Mouse (Mus musculus) heart, embryonic 13.5 days (tissue): Measurements from ENCODE around the gene Thsd4. TPM values are rescaled to one million over a fixed set of nuclear protein-coding genes. Genes with fewer than 3 reads are reported as not detected.

Source experiments
- ATAC-seq: fragments of 200-750 bp; cut with Nextera tagmentation; 2 replicates; pipeline ENCODE4 v1.8.0; 2017; ENCODE audit warnings: moderate TSS enrichment; ENCODE audit not compliant: insufficient number of reproducible peaks, low FRiP score, low TSS enrichment; ENCODE audit errors: extremely low read depth
- H3K27ac ChIP-seq: fragments of 300-500 bp; sonication (generic); replicated peaks from 2 replicates; pipeline ENCODE4 v1.5.1; 2015; ENCODE audit warnings: moderate library complexity, mild to moderate bottlenecking, inconsistent platforms
- H3K27me3 ChIP-seq: fragments of 300-500 bp; sonication (generic); replicated peaks from 2 replicates; pipeline ENCODE4 v1.6.1; 2015; ENCODE audit warnings: mild to moderate bottlenecking, inconsistent platforms
- H3K36me3 ChIP-seq: fragments of 300-500 bp; sonication (generic); 2 replicates; pipeline ENCODE4 v1.6.1; 2015; ENCODE audit warnings: mild to moderate bottlenecking, inconsistent platforms
- H3K4me1 ChIP-seq: fragments of 300-500 bp; sonication (generic); 2 replicates; pipeline ENCODE4 v1.6.1; 2015; ENCODE audit warnings: inconsistent platforms
- H3K4me2 ChIP-seq: fragments of 300-500 bp; sonication (generic); 2 replicates; pipeline ENCODE4 v1.6.1; 2015; ENCODE audit warnings: inconsistent platforms, mild to moderate bottlenecking, moderate library complexity
- H3K4me3 ChIP-seq: fragments of 300-500 bp; sonication (generic); 2 replicates; pipeline ENCODE4 v1.5.1; 2015; ENCODE audit warnings: moderate library complexity, mild to moderate bottlenecking, inconsistent platforms
- H3K9ac ChIP-seq: fragments of 300-500 bp; sonication (generic); 2 replicates; pipeline ENCODE4 v1.6.1; 2015; ENCODE audit warnings: inconsistent platforms, mild to moderate bottlenecking, moderate library complexity
- H3K9me3 ChIP-seq: fragments of 300-500 bp; sonication (generic); 2 replicates; pipeline ENCODE4 v1.6.1; 2016; ENCODE audit warnings: inconsistent platforms
- WGBS: fragments of 180-500 bp; shearing (Covaris S2); methylation state at CpG from one replicate; pipeline ENCODE4 v1.1.7; 2015; ENCODE audit warnings: mixed read lengths; 5-methylcytosine and 5-hydroxymethylcytosine counted together
- polyA plus RNA-seq: library from polyadenylated mRNA; unstranded; fragments of >200 nt; fragmentation: Nextera tagmentation; extraction: Ambion mirVana; gene quantifications from 2 replicates; pipeline ENCODE4 v1.2.1, GENCODE M21; 2015

The Thsd4 gene
- polyA plus RNA-seq, 1 experiment from 2014 or later = 10.0 TPM

DNA sequence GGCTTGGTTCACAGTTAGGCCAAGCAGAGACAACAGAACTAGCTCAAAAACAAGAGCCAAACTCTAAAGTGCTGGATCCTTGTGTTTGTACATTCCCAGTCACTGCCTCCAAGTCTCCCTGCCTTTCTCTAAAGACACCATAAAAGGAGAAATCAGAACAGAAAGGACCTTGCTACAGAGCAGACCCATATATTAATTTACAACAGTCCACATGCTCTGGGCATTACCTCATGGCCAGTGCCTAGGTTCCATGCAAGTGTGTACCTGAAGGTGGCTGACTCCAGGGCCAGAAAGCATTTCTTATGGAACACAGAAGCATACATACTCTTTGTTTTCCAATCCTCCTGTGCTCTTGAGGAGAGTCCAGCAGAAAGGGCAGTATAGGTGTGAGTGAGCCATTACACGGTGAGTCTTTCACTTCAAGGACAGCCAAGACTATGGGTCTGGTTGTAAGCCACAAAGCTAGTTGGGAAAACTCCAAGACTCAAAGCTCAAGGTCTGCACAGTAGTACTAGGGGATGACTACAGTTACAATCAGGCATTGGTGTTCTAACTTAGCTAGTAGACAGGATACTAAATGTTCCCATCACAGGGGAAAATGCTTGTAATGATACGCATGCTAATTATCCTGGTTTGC, 216.5 kb downstream of the Thsd4 start:
- no peaks in the 10 kb centered on the region for H3K27me3 ChIP-seq
- no peak overlapping the region for H3K4me2 ChIP-seq
- no peak overlapping the region for H3K4me3 ChIP-seq
- 84% methylated on average over 2 of the region's 2 CpGs for WGBS
- no peak overlapping the region for H3K27ac ChIP-seq
- no peak for ATAC-seq
- H3K4me1 ChIP-seq = peaks cover 12% of the 10 kb centered on the region
- peaks cover 7% of the 10 kb centered on the region for H3K9me3 ChIP-seq
- peaks cover 9% of the 10 kb centered on the region for H3K36me3 ChIP-seq
- no peak overlapping the region for H3K9ac ChIP-seq

DNA sequence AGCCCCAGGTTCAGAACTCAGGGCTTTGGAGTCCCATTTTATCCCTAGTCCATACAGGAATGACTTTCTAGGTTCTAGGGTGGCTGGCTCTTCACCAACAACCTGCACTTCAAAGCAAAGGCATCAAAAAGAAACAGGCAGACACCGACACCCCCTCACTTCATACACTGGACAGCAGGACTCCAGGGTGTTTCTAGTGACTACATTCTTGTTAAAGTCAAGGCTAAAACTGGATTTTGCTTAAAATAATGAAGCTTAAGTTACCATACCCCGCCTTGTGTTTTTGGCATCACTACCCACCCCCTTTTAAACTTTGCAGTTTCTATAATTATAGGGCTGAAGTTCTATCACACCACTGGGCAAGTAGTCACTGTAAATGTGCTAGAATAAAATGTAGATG, 225.6 kb downstream of the Thsd4 start:
- no peak overlapping the region for H3K4me2 ChIP-seq
- ATAC-seq = no peak
- no peaks in the 10 kb centered on the region for H3K27me3 ChIP-seq
- no peak overlapping the region for H3K27ac ChIP-seq
- H3K9ac ChIP-seq = no peak overlapping the region
- peaks cover 14% of the 10 kb centered on the region for H3K9me3 ChIP-seq
- H3K36me3 ChIP-seq = peaks cover 5% of the 10 kb centered on the region
- H3K4me3 ChIP-seq = no peak overlapping the region
- no peaks in the 10 kb centered on the region for H3K4me1 ChIP-seq
- WGBS = 74% methylated on average over 2 of the region's 2 CpGs

DNA sequence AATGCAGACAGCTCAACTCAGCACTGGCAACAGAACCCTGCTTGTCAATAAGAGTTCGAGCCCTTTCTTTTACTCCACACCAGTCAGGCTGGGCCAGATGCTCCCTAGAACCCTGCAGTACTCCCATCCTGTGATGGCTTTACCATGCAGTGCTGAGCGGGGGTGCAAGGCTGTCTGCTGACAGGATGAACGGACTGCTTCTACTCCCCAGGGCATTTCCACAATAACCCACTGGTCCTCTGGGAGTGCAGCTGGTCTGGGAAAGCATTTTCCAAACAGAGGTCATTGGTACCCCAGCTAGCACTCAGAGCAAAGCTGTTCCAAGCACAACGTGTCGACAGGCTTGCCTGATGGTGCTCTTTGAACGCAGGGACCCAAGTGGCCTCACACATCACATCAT, 226.6 kb downstream of the Thsd4 start:
- Histone ChIP-seq H3K4me1 (no peaks in the 10 kb centered on the region), H3K27ac (no peak overlapping the region), H3K36me3 (no peaks in the 10 kb centered on the region), H3K27me3 (no peaks in the 10 kb centered on the region), H3K4me2 (no peak overlapping the region), H3K4me3 (no peak overlapping the region), H3K9me3 (0 out of 2 replicates have a peak, but pooled peaks cover 6% of the 10 kb centered on the region), H3K9ac (no peak overlapping the region)
- ATAC-seq = no peak
- WGBS = 52% methylated on average over 6 of the region's 6 CpGs

DNA sequence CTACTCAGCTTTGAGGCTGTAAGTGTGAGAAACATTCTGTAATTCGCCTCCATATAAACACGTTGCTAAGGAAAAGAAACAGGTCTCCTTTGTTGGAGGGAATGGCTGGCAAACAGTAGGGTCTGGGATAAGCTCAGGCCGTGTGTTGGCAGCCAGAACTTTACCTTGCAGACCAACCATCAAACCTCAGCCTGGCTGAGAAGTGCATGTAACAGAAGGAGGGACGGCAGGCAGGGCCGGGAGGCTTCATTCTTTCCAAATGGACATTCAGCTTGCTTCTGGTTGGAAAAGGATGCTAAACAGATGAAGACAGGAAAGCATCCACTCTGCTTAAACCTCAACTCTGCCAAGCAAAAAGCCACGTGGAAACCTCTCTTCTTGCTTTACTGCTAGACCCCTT, 228.7 kb downstream of the Thsd4 start:
- WGBS = 69% methylated on average over 6 of the region's 6 CpGs
- no peak for ATAC-seq
- Histone ChIP-seq H3K9me3 (no peaks in the 10 kb centered on the region), H3K4me2 (no peak overlapping the region), H3K9ac (no peak overlapping the region), H3K4me3 (no peak overlapping the region), H3K4me1 (no peaks in the 10 kb centered on the region), H3K27me3 (no peaks in the 10 kb centered on the region), H3K36me3 (0 out of 2 replicates have a peak, but pooled peaks cover 3% of the 10 kb centered on the region), H3K27ac (no peak overlapping the region)

DNA sequence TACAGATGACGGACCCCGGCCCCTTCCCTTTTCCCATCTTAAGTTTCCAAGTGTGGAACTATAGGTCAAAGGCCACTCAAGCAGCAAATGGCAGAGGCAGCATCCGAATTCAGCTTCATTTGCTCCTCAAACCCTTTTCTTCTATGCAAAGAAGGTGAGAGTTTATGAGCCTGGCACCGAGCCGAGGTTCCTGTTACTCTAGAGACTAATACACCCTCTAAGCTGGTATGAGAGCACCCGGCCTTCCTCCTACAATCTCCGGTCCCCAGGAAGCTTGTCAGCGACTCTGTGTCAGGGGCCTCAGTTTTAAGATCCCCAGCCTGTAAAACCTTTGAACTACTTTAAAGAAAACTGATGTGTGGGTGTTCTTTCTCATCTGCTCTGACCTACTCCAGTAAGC, 231.1 kb downstream of the Thsd4 start:
- Histone ChIP-seq H3K4me1 (no peaks in the 10 kb centered on the region), H3K9me3 (no peaks in the 10 kb centered on the region), H3K36me3 (0 out of 2 replicates have a peak, but pooled peaks cover 3% of the 10 kb centered on the region), H3K4me2 (no peak overlapping the region), H3K4me3 (no peak overlapping the region), H3K27me3 (no peaks in the 10 kb centered on the region), H3K9ac (no peak overlapping the region), H3K27ac (no peak overlapping the region)
- no peak for ATAC-seq
- WGBS = 80% methylated on average over 8 of the region's 8 CpGs

DNA sequence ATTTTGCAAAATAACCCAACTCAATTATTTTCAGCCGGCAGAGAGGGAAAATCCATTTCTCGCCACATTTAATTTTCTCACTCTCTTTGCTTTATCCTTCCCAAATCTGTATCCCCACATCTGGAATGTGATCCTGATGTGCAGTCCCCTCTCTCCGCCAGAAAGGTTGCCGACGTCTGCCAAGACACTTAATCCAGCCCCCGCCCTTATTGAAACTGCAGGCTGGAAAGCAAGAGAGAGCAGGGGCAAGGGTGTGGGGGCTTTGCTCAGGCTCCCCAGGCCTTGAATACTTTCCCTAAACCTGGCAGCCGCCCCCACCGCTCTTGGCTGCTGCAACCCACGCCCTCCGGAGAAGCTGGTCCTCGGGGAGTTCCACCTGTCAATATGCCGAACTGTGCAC, 233.1 kb downstream of the Thsd4 start:
- Histone ChIP-seq H3K27ac (no peak overlapping the region), H3K4me1 (no peaks in the 10 kb centered on the region), H3K9me3 (no peaks in the 10 kb centered on the region), H3K36me3 (0 out of 2 replicates have a peak, but pooled peaks cover 3% of the 10 kb centered on the region), H3K9ac (no peak overlapping the region), H3K4me2 (no peak overlapping the region), H3K27me3 (no peaks in the 10 kb centered on the region), H3K4me3 (no peak overlapping the region)
- ATAC-seq = no peak
- WGBS = 67% methylated on average over 12 of the region's 12 CpGs

DNA sequence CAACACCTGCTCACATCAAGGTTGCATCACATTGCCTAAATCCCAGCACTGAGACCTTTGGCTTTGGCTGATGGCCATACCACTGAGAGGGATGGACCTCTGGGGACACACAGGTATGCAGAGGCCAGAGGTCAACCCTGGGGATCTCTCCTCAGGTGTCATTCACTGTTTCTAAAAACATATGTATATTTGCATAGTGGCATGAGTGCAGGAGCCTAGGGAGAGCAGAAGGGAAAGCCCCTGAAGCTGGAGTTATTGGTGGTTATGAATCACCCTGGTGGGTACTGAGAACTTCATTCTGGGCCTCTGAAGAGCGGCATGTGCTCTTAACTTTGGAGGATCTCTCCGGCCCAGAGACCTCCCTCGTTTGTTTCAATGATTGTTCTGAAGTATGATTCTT, 235.5 kb downstream of the Thsd4 start:
- Histone ChIP-seq H3K4me2 (no peak overlapping the region), H3K4me1 (peaks cover 3% of the 10 kb centered on the region; the same call in 1 of the 2 replicates), H3K27me3 (no peaks in the 10 kb centered on the region), H3K36me3 (0 out of 2 replicates have a peak, but pooled peaks cover 3% of the 10 kb centered on the region), H3K9ac (no peak overlapping the region), H3K27ac (no peak overlapping the region), H3K9me3 (no peaks in the 10 kb centered on the region), H3K4me3 (no peak overlapping the region)
- 83% methylated on average over 3 of the region's 3 CpGs for WGBS
- ATAC-seq = no peak

DNA sequence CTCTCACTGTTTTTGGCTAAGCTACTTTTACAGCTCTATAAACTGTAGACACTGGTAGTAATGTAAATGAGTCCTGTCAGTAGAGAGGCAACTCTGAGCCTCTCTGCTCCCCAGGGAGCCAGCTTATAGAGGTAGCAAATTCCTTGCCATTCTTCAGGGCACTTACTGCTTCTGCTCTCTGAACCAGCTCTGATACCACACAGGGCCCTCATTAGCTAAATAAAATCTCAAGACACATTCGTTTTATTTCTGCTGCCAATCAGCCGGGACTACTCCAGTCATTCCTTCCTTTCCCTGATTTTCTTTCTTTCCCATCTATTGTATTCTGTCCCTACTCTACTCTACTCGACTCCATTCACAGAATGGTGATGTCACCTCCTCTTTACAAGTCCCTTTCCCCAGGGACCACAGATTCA, 236.8 kb downstream of the Thsd4 start:
- Histone ChIP-seq H3K4me3 (no peak overlapping the region), H3K27ac (no peak overlapping the region), H3K4me2 (no peak overlapping the region), H3K4me1 (peaks cover 9% of the 10 kb centered on the region; the same call in 1 of the 2 replicates), H3K9me3 (no peaks in the 10 kb centered on the region), H3K36me3 (0 out of 2 replicates have a peak, but pooled peaks cover 2% of the 10 kb centered on the region), H3K9ac (no peak overlapping the region), H3K27me3 (no peaks in the 10 kb centered on the region)
- ATAC-seq = no peak
- WGBS = 32% methylated on average over 3 of the region's 3 CpGs

DNA sequence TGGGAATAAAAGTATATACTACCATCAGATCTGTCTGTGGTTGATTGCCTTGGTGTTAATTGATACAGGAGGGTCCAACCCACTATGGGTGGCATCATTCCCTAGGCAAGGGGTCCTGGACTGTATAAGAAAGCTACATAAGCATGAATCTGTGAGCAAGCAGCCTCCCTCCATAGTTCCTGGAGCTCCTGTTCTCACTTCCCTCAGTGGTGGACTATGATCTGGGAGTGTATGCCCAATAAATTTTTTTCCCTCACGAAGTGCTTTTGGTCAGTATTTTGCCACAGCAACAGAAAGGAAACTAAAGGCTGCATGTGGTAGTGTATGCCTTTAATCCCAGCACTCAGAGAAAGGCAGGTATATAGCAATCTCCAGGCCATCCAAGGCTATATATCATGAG, 237.5 kb downstream of the Thsd4 start:
- Histone ChIP-seq H3K9ac (no peak overlapping the region), H3K4me2 (no peak overlapping the region), H3K9me3 (no peaks in the 10 kb centered on the region), H3K4me1 (peaks cover 17% of the 10 kb centered on the region), H3K36me3 (no peaks in the 10 kb centered on the region), H3K4me3 (no peak overlapping the region), H3K27ac (no peak overlapping the region), H3K27me3 (no peaks in the 10 kb centered on the region)
- WGBS = 79% methylated on average over 1 of the region's 1 CpGs
- ATAC-seq = no peak

DNA sequence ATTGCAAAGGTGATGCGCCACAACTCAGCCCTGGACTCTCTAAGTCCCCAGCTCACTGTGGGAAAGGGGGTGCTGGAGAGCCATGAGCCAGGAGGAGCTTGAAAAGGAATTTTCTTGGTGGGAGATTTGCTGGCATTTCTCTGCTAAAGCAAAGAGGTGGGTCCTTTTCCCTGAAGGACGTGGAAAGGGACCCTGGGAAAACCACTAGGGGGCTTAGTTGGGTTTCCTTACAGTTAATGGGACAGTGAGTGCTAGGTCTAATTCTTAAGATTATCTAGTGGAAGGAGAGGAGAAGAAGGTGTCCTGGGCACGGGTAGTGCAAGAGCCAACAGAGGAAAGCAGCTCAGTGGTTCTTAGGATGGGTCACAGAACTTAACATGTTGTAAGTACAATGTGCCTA, 238.3 kb downstream of the Thsd4 start:
- WGBS = 51% methylated on average over 3 of the region's 3 CpGs

DNA sequence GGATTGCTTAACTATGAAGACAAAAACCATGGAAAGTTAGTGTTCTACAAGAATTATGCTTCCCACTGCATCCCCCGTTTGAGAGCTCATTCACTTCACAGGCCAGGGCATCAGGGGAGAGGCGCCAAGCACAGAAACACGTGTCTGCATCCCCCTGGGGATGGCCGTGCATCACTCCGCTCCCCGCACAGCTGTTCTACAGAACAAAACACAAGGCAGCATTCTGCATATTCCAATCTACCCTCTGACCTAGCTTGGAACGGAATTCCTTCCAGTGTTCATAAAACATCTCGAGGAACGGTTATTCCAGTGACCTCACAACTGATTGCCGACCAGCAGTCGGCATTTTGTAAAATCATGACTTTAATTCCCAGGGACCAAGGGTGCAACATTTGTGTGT, 240.6 kb downstream of the Thsd4 start:
- H3K4me2 ChIP-seq = no peak overlapping the region
- no peaks in the 10 kb centered on the region for H3K9me3 ChIP-seq
- H3K4me1 ChIP-seq = peaks cover 20% of the 10 kb centered on the region
- no peaks in the 10 kb centered on the region for H3K27me3 ChIP-seq
- no peaks in the 10 kb centered on the region for H3K36me3 ChIP-seq
- H3K9ac ChIP-seq = no peak overlapping the region
- H3K27ac ChIP-seq = no peak overlapping the region
- H3K4me3 ChIP-seq = no peak overlapping the region
- ATAC-seq = no peak
- WGBS = 67% methylated on average over 11 of the region's 11 CpGs

More for the DNA sequence above, 238.3 kb downstream of the Thsd4 start:
- Histone ChIP-seq H3K9ac (no peak overlapping the region), H3K4me2 (no peak overlapping the region), H3K27me3 (no peaks in the 10 kb centered on the region), H3K27ac (no peak overlapping the region), H3K9me3 (no peaks in the 10 kb centered on the region), H3K4me3 (no peak overlapping the region), H3K36me3 (no peaks in the 10 kb centered on the region), H3K4me1 (peaks cover 20% of the 10 kb centered on the region)
- ATAC-seq = no peak

DNA sequence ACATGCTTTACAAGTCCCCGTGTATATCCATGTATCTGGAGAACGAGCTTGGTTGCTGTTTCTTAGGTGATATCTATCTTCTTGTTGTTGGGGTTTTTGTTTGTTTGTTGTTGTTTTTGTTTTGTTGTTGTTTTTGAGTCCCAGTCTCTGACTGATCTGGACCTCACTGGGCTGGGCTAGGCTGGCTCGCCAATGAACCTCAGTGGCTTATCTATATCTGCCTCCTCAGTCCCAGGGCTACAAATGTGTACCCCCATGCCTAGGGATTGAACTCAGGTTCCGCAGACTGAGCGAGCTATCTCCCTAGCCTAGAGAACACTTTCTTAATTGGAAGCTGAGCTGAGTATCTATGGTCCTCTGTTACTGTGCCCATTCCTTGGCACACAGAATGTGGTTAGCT, 241.1 kb downstream of the Thsd4 start:
- Histone ChIP-seq H3K9me3 (no peaks in the 10 kb centered on the region), H3K36me3 (no peaks in the 10 kb centered on the region), H3K4me2 (no peak overlapping the region), H3K27me3 (no peaks in the 10 kb centered on the region), H3K4me3 (no peak overlapping the region), H3K9ac (no peak overlapping the region), H3K4me1 (peaks cover 20% of the 10 kb centered on the region), H3K27ac (no peak overlapping the region)
- ATAC-seq = peak; percentile 42; the same call in 1 of the 2 replicates
- WGBS = 72% methylated on average over 5 of the region's 5 CpGs
